Mouse (Mus musculus) activated CD4-positive, CD25-positive, alpha-beta regulatory T cell, adult 4 months (primary cell): ENCODE data around the gene Kif12. TPM values are rescaled to one million over a fixed set of nuclear protein-coding genes. Genes with fewer than 3 reads are reported as not detected.

ENCODE experiments used
- ATAC-seq: one replicate; pipeline ENCODE4 v1.8.0; 2017
- polyA plus RNA-seq, 2 experiments: library from polyadenylated mRNA; unstranded; fragments of 100-300 nt; shearing (Covaris generic); gene quantifications; one replicate each; pipeline ENCODE4 v1.2.1; 2017

Kif12 gene
- polyA plus RNA-seq, 2 experiments from 2014 or later: not detected

DNA sequence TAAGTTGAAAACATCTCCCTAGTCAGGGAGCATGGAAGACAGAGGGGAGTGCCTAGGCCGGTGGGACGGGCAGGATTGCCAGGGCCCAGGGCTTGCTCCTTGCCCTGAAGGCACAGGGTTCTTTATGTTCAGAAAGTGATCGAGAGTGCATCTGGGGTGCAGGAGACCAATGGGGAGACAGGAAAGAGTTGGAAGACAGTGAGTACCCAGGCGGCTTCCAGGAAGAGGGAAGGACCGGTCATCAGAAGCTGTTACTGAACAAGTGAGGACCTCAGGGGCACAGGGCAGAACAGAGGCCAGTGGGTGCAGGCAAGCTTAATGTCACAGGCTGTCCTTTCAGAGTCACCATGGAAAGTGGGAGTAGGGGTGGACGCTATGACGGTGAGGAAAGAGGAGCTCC lies 13.7 kb downstream of the Kif12 start:
- ATAC-seq: no peak

DNA sequence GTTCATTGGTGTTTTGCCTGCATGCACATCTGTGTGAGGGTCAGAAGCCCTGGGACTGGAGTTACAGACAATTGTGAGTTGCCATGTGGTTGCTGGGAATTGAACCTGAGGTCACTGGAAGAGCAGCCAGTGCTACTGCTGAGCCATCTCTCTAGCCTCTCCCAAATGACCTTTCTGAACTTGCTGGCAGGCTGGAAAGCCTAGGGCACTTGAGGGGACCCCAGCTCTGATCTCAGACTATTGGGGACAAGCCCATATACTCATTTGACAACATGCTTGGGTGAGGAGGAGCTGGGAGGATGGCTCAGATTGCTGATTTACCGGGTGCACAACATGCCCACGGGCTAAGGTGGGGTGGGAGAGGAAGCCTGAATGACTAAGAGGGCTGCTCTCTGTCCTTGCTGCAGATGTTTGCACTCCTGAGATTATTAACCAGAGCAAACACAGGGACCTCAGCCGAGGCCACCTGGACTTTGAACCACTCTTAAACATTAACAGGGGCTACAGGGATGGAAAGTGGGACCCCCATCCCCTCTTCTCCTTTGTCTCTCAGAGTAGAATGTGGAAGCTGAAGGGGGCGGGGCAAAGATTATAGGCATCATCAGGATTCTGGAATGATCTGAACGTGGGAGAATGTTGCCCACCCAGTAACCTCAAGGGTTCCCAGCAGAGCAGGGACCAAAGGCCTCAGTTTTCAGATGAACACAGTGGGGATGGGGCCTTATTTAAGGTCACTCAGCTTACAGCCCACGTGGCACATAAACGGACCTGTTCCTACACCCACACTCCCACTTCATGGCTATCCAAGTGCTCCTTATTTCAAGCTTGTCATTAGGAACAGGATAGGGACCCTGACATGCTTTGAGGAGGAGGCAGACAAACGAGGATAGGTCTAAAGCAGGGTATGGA lies 15.0 kb downstream of the Kif12 start:
- no peak for ATAC-seq

DNA sequence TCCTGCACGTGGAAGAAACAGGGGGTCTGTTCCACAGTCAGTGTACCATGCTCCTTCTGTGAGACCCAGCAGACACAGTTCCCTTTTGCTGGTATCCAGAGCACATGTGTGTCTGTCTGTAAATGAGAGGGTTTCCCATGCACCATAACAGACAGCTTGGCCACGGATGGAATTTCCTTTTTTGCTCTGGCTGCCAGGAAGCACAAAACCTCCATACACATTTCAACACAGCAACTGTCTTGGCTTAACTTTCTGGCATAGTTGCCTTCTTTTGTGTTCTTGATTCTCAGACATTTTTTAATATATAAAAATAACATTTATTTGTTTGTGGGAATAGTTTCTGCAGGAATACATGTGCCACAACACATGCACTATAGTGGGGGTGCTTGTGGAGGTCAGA lies 16.3 kb downstream of the Kif12 start:
- ATAC-seq: no peak

DNA sequence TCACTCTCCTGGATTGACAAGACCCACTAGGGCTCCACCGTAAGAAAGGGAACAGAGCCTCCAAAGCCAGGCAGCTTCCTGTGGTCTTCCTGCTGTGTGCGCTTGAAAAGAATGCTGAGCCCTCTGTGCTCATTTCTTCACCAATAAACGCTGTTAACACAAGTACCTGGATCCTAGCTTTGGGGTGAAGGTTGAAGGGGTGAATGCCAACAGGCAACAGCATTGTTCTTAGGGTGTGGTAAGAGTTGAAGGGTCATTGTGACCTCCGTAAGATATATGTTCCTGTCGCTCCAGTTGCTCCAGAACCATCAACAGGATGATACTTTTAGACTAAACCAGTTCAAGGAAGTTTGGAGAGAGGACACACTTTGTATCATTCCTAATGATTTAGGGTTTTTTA lies 17.2 kb downstream of the Kif12 start, which contains the start of gene Ambp:
Gene Ambp (minus strand): TSS at position 101 of the 400 bp plus-strand sequence.
- no peak for ATAC-seq

DNA sequence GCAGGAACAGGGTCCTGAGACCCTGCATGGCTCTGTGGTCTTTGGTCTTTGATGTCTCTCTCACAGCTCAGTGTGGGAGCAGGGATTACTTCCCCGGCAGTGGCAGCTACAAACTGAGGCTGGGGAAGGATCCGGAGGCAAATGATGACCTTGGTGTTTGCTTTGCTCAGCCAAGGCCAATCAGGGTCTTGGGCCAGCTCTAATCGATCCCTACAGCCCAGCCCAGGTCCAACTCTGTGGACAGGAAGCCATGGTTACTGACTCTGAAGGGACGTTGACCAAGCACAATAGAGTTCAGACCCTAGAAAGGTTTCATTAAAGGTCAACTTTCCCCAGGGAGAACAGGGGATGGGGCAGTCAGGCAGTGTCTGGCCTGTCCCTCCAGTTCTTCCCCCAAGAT lies 17.9 kb downstream of the Kif12 start:
- no peak for ATAC-seq

DNA sequence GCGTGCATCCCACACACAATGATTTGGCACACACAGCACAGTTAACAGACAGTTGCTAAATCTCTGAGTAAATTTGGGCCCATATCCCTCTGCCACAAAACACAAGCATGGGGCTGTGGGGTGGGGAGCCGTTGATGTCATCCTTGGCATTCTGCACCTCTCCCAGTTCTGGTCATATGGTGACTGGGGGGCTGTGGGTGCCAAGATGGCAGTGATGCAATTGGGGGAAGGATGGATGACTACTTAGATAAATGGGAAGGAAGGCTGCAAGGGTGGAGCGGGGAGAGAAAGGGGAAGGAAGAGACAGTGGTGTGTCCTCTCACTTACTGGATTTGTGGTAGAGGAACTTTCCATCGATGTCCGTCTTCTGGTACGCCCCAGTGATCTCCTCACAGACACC lies 20.8 kb downstream of the Kif12 start:
- no peak for ATAC-seq

DNA sequence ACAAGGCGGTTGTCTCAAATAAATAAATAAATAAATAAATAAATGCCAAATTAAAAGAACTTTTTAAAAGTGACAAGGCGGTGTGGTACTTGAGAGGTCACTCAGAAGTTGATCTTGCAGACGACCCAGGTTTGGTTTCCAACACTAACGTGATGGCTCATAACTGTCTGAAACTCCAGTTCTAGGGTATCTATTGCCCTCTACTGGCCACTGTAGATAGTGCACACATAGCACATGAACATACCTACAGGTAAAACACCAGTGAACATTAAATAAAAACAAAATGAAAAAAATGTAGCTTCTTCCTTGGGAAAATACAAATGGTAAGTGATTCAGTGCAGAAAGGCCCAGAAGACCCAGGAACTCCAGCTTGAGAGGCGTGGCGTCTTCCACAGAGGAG lies 24.7 kb downstream of the Kif12 start:
- ATAC-seq: no peak

DNA sequence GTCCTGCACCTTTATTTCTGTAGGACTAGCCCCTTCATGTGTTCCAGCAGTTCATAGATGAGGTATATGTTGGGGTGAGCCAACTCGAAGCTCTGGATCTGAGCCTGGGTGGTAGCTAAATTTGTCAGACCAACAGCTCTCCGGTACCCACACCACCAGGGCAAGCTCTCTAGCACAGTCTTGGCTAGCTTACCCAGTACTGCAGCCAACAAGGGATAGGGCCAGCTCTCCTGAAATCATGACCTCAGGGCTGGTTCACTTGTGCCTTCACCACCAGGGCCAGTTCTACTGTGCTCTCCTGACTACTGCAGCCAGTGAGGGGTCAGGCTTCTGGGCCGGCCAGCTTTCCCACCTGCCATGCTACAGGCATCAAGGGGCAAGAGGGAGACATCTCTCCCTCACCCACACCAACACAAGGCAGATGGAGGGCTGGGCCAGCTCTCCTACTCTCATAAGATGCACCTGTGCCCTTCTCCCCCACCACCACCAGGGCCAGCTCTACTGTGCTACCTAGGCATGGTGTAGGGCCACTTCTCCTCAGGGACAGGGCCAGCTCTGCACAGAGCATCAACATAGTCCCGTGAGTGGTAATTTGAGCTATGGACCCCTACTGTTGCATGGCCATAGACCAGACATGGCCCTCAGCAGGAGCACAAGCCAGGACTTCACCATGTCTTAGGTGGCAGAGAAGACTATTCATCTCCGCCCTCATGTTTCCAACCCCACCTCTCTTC lies 41.9 kb downstream of the Kif12 start:
- no peak for ATAC-seq

DNA sequence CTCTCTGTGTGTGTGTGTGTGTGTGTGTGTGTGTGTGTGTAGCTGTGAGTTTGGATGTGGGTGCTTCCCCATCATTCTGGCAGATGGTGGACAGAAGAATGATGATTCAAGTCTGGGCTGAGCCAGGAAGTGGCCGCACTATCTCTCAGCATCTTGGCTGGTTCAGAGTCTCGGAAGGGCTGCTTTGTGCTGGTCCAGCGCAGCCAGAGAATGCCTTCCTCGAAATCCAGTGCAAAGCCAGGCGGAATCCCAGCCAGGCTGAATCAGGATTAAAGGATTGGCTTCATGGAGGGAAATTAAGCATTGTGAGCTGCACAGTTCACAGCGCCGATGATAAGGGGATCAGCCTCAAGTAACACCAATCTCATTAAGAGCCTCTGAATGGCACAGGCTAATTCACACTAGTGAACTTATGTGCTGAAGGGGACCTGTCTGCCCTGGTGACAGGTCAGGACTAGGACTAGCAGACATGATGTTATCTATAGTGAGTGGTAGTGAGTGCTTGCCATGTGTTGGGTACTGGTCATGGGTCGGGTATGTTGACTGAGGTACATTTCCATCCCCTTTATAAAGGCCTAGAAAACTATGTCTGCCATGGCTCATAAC lies 47.0 kb downstream of the Kif12 start:
- no peak for ATAC-seq

DNA sequence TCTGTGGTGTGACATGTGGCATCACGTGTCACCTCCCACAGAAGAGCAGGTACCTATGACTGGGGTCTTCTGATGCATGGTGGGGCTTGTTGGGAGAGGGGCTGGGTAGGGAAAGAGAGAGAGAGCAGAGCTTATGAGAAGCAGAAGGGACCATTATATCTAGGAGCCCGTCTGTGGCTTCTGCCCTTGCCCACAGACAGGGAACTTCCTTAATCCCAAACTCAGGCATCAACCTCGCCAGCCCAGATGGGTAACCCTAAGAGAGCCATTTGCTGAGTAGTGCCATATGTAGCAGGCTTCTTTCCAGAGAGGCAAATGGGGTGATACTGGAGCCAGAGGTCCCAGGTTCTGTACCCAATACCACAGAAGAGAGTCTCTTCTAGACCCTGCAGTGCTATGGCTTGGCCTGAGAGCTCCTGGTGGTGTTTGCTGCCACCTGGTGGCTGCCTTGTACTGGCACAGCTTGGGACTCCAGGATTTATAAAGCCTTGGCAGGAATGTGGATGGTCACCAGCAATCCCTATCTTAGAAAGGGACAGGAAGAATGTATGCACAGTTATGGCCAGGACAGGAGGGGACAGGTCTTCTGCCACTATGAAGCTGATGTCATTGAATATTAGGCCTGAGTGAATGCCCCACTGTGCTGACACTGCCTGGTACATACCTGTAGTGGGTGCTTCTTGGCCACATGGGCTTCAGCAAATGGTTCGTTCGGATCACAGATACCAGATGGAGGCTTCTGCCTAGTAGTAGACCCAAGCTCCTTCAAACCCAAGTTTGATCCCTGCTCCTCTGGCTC lies 53.1 kb downstream of the Kif12 start:
- peak; percentile 63 for ATAC-seq

Other genes with a start within 250 kb of the Kif12 start
- gene Zfp618, start 206.6 kb downstream of the Kif12 start, polyA plus RNA-seq: under 1 TPM in 1 of 2 experiments, not detected in 1; 0.20 TPM
- not detected for gene Ambp, start 17.3 kb downstream of the Kif12 start, polyA plus RNA-seq
- gene Col27a1, start 41.9 kb upstream of the Kif12 start, polyA plus RNA-seq: under 1 TPM; 0.45 to 0.60 TPM
- not detected for gene Orm1, start 172.4 kb upstream of the Kif12 start, polyA plus RNA-seq
- gene Orm3, start 184.0 kb upstream of the Kif12 start, polyA plus RNA-seq: under 1 TPM in 1 of 2 experiments, not detected in 1; 0.60 TPM
- 1 to 10 TPM in 1 of 2 experiments, not detected in 1; 1.0 TPM for gene Orm2, start 190.3 kb upstream of the Kif12 start, polyA plus RNA-seq
- 100 to 1,000 TPM in 1 of 2 experiments, 10 to 100 TPM in 1; 72.4 to 116 TPM for gene Akna, start 231.2 kb upstream of the Kif12 start, polyA plus RNA-seq